Mouse (Mus musculus) thymus, adult 2 months (tissue): ENCODE data around the gene Sipa1l2.

ENCODE experiments used
- CTCF ChIP-seq: fragments of 200-500 bp; IDR thresholded peaks from 2 replicates; pipeline ENCODE4 v1.5.1; 2012; ENCODE audit warnings: mild to moderate bottlenecking, control low read depth, low read length, moderate library complexity, borderline replicate concordance; ENCODE audit not compliant: control insufficient read depth, poor library complexity, insufficient read depth; ENCODE audit errors: extremely low read depth
- POLR2A ChIP-seq: fragments of 200-500 bp; IDR thresholded peaks from 2 replicates; pipeline ENCODE4 v1.6.1; 2012; ENCODE audit warnings: mild to moderate bottlenecking, low read length, control low read depth, moderate library complexity; ENCODE audit not compliant: control insufficient read depth, poor library complexity, insufficient read depth; ENCODE audit errors: extremely low read depth

DNA sequence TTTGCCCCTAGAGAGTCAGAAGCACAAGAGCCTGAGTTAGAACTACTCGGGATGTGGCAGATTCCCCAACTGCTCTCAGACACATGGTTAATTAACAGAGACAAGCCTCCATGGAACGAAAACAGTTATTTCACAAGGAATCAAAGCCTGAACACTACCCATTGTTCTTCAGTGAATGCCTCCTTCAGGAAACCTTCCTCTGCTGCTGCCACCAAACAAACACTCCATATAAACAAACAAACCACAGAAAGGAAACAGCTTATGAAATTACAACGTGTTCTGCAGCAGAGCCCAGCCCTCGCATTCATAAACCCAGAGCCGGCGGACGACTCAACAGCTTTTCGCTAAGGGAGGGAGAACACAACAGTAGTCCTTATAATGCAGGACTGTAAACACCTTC is 52.2 kb downstream of the Sipa1l2 start:
- TF ChIP-seq POLR2A (no peak), CTCF (no peak)
